Mouse (Mus musculus): Measurements from ENCODE around the gene Olfr1029. TPM values are rescaled to one million over a fixed set of nuclear protein-coding genes. Genes with fewer than 3 reads are reported as not detected.

The Olfr1029 gene
- total RNA-seq (2023): not detected

GRCm38 (mm10) chr2:85973595-85973994, at the start of gene Olfr1029:
Gene Olfr1029 (plus strand): TSS chr2:85973895.

GRCm38 (mm10) chr2:85950137-85950536, 23.6 kb upstream of the Olfr1029 start, which contains the start of gene Olfr1028:
Gene Olfr1028 (plus strand): TSS chr2:85950437.

GRCm38 (mm10) chr2:85978976-85979375, 5.3 kb downstream of the Olfr1029 start, which contains the start of gene Olfr1030:
Gene Olfr1030 (plus strand): TSS chr2:85979276.

GRCm38 (mm10) chr2:85990004-85990403, 16.3 kb downstream of the Olfr1029 start, which contains the start of gene Olfr1031:
Gene Olfr1031 (plus strand): TSS chr2:85990304.

GRCm38 (mm10) chr2:86005240-86005639, 31.5 kb downstream of the Olfr1029 start, which contains the start of gene Olfr1032:
Gene Olfr1032 (plus strand): TSS chr2:86005540.

GRCm38 (mm10) chr2:86020406-86020805, 46.7 kb downstream of the Olfr1029 start, which contains the start of gene Olfr1033:
Gene Olfr1033 (plus strand): TSS chr2:86020633.

Other genes with a start within 250 kb of the Olfr1029 start
- gene Olfr1012, start 211.1 kb upstream of the Olfr1029 start, total RNA-seq (2023): not detected
- gene Olfr1013, start 206.8 kb upstream of the Olfr1029 start, total RNA-seq (2023): not detected
- not detected for gene Olfr1014, start 201.2 kb upstream of the Olfr1029 start, total RNA-seq (2023)
- not detected for gene Olfr1015, start 191.9 kb upstream of the Olfr1029 start, total RNA-seq (2023)
- not detected for gene Olfr1016, start 171.4 kb upstream of the Olfr1029 start, total RNA-seq (2023)
- not detected for gene Olfr1018, start 155.4 kb upstream of the Olfr1029 start, total RNA-seq (2023)
- gene Olfr1019, start 128.4 kb upstream of the Olfr1029 start, total RNA-seq (2023): not detected
- gene Olfr1020, start 126.9 kb upstream of the Olfr1029 start, total RNA-seq (2023): not detected
- not detected for gene Olfr1022, start 105.3 kb upstream of the Olfr1029 start, total RNA-seq (2023)
- gene Olfr1023, start 88.3 kb upstream of the Olfr1029 start, total RNA-seq (2023): not detected
- not detected for gene Olfr1024, start 68.8 kb upstream of the Olfr1029 start, total RNA-seq (2023)
- gene Olfr1025-ps1, start 58.7 kb upstream of the Olfr1029 start, total RNA-seq (2023): not detected
- not detected for gene Olfr1026, start 52.3 kb upstream of the Olfr1029 start, total RNA-seq (2023)
- gene Olfr1028, start 23.5 kb upstream of the Olfr1029 start, total RNA-seq (2023): not detected
- not detected for gene Olfr1030, start 5.4 kb downstream of the Olfr1029 start, total RNA-seq (2023)
- not detected for gene Olfr1031, start 16.4 kb downstream of the Olfr1029 start, total RNA-seq (2023)
- not detected for gene Olfr1032, start 31.6 kb downstream of the Olfr1029 start, total RNA-seq (2023)
- gene Olfr1033, start 46.7 kb downstream of the Olfr1029 start, total RNA-seq (2023): not detected
- gene Olfr1034, start 72.0 kb downstream of the Olfr1029 start, total RNA-seq (2023): not detected
- gene Olfr1036, start 100.1 kb downstream of the Olfr1029 start, total RNA-seq (2023): not detected
- gene Olfr1037, start 113.5 kb downstream of the Olfr1029 start, total RNA-seq (2023): not detected
- not detected for gene Olfr1039, start 162.0 kb downstream of the Olfr1029 start, total RNA-seq (2023)
- not detected for gene Olfr1040, start 172.8 kb downstream of the Olfr1029 start, total RNA-seq (2023)
- not detected for gene Olfr1042, start 187.9 kb downstream of the Olfr1029 start, total RNA-seq (2023)
- not detected for gene Olfr1043, start 193.6 kb downstream of the Olfr1029 start, total RNA-seq (2023)
- gene Olfr1044, start 203.9 kb downstream of the Olfr1029 start, total RNA-seq (2023): not detected
- not detected for gene Olfr52, start 211.8 kb downstream of the Olfr1029 start, total RNA-seq (2023)
- not detected for gene Olfr1045, start 229.1 kb downstream of the Olfr1029 start, total RNA-seq (2023)
- not detected for gene Olfr1046, start 245.4 kb downstream of the Olfr1029 start, total RNA-seq (2023)

Measured in neutrophil, adult 83 days (primary cell).